Mouse (Mus musculus) megakaryocyte, embryonic 14.5 days (primary cell): ENCODE data around the gene A930002H24Rik. TPM values are rescaled to one million over a fixed set of nuclear protein-coding genes. Genes with fewer than 3 reads are reported as not detected.

ENCODE experiments used
- H3K27me3 ChIP-seq: replicated peaks from 2 replicates; pipeline ENCODE3; 2012; ENCODE audit warnings: inconsistent platforms
- H3K36me3 ChIP-seq: replicated peaks from 2 replicates; pipeline ENCODE3; 2012; ENCODE audit warnings: low read length, inconsistent platforms, mixed read lengths
- H3K4me1 ChIP-seq: 2 replicates; pipeline ENCODE4 v1.6.1; 2012; ENCODE audit warnings: inconsistent platforms
- H3K4me3 ChIP-seq: replicated peaks from 2 replicates; pipeline ENCODE3; 2012; ENCODE audit warnings: moderate library complexity, mild to moderate bottlenecking, inconsistent platforms
- H3K9me3 ChIP-seq: 2 replicates; pipeline ENCODE4 v1.6.1; 2012; ENCODE audit warnings: inconsistent platforms
- FLI1 ChIP-seq: IDR thresholded peaks from 2 replicates; pipeline ENCODE4 v1.6.1; 2012; ENCODE audit warnings: low read length, inconsistent platforms, mixed read lengths
- GATA1 ChIP-seq: IDR thresholded peaks from 3 replicates; pipeline ENCODE4 v1.6.1; 2012; ENCODE audit warnings: mixed read lengths, low read length, inconsistent platforms, borderline replicate concordance
- polyA plus RNA-seq: library from polyadenylated mRNA; stranded (reverse); fragments of >175 nt; gene quantifications from 2 replicates; pipeline ENCODE4 v1.2.3, GENCODE M21; 2012; ENCODE audit warnings: low replicate concordance; ENCODE audit not compliant: insufficient read depth

The A930002H24Rik gene
- polyA plus RNA-seq, 1 experiment, result 5.5 TPM

DNA sequence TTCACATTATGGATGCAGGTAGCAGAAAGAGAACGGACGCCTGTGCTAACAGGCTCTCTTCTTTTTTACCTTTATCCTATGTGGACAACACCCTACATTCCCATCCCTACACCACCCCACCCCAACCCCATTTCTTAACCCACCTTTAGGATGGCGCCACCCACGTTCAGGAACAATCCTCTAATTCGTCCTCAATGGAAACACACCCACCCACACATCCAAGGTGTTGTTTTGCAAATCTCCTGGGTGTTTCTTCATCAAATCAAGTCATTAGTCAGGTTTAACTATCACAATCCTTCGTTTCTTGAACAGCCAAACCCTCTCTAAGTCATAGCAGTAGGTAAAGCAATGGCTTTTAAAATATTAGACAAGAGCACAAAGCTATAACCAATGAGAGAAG lies 50.0 kb downstream of the A930002H24Rik start:
- TF ChIP-seq FLI1 (no peak), GATA1 (no peak)
- Histone ChIP-seq H3K27me3 (peaks cover 1% of the 10 kb centered on the region), H3K4me1 (peaks cover 15% of the 10 kb centered on the region), H3K36me3 (no peaks in the 10 kb centered on the region), H3K9me3 (peaks cover 3% of the 10 kb centered on the region; the same call in 1 of the 2 replicates), H3K4me3 (no peak overlapping the region)

Other genes with a start within 250 kb of the A930002H24Rik start
- gene Fer, start 729 bp downstream of the A930002H24Rik start, polyA plus RNA-seq, result 0.94 and 2.2 TPM in 2 replicates